Mouse (Mus musculus): Measurements from ENCODE around the gene Omt2b.
"Not testable (repeated sequence)": the region's sequence is repeated elsewhere in the genome, so short reads cannot be mapped to it uniquely, and the experiment has no call there.

- TF ChIP-seq CHD2 (IDR thresholded peaks at IDR 0.05; ENCODE audit: low read depth, low read length); ZNF384 (IDR thresholded peaks at IDR 0.05; ENCODE audit: low read depth, low read length); HCFC1 (IDR thresholded peaks at IDR 0.05; ENCODE audit: borderline replicate concordance, insufficient read depth, low read length): not testable (repeated sequence)
These were observed 32.6 kb upstream of the Omt2b start for GRCm38 (mm10) chr9:78294781-78295180.
